Mouse (Mus musculus): ENCODE results near the gene Fancm. TPM values are rescaled to one million over a fixed set of nuclear protein-coding genes. Genes with fewer than 3 reads are reported as not detected.
A peak's percentile ranks its signal among the peaks of the same experiment; 100 is the strongest.
"Not testable (repeated sequence)": the region's sequence is repeated elsewhere in the genome, so short reads cannot be mapped to it uniquely, and the experiment has no call there.

The Fancm gene
- total RNA-seq, 2 experiments from 2014 or later, result 6.5 to 7.2 TPM

GRCm38 (mm10) chr12:65113925-65114324, 38.5 kb downstream of the Fancm start:
- intact Hi-C loops (cut with DNase I), result no loop called here
- DNase-seq, result no peak

GRCm38 (mm10) chr12:65114978-65115377, 39.6 kb downstream of the Fancm start:
- DNase-seq; intact Hi-C loops (cut with DNase I): not testable (repeated sequence)

- no peak for DNase-seq
- intact Hi-C loops (cut with DNase I), result no loop called here
These were observed 43.6 kb downstream of the Fancm start for GRCm38 (mm10) chr12:65118968-65119367.

- intact Hi-C loops (cut with DNase I), result no loop called here
- no peak for DNase-seq
These were observed 44.0 kb downstream of the Fancm start for GRCm38 (mm10) chr12:65119451-65119850.

DNA sequence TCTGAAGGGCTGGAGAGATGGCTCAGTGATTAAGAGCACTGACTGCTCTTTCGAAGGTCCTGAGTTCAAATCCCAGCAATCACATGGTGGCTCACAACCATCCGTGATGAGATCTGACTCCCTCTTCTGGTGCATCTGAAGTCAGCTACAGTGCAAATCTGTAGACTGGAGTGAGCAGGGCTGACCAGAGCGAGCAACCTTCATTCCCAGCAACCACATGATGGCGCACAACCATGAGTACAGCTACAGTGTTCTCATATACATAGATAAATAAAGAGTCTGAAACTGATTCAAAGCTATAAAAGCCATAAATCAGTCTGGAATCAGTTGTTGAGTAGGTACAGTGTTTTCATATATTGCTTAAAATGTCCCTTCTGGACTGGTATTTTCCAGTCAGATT, 60.7 kb downstream of the Fancm start:
- DNase-seq; intact Hi-C loops (cut with DNase I): not testable (repeated sequence)

DNA sequence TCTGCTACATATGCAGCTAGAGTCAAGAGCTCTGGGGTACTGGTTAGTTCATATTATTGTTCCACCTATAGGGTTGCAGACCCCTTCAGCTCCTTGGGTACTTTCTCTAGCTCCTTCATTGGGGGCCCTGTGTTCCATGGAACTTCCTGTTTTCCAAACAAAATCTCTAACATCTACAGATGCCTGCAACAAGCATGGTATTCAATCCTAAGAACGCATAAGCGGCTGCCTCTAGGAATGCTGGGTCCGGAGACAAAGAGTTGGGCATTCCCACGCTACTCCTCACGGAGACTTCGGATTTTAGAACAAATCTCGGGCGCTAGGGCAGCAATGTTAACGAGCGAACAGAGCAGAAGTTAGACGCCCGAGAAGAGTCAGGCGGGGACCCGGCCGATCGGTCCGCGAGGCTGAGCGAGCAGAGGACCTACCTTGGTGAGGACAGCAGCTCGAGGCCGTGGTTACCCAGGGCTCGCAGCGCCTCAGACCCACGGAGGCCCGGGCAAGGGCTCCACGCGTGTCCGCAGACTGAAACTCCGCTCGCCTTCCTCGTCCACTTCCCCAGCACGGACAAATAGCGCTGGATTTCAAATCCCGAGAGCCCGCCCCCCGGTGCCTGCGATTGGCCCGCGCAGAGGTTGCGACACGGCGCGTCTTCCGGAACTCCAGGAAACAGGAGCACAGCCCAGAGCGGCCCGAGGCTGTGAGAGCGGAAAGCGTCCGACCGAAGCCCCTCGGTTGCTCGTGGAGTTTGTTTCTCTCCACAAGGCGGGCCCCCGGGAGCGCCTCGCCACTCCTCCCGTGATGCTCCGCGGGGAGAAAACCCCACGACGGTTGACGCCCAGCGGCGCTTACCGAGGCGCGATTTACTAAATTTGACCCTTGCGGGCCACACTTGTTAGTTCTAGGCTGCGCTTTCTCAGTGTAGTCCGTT, 96.9 kb downstream of the Fancm start, which contains the start of gene Mis18bp1:
Gene Mis18bp1 (minus strand): TSS at position 584 of the 931 bp plus-strand sequence.
- peak; percentile 96 to 97 for DNase-seq
- intact Hi-C loops (cut with DNase I), result loop anchor here (2.0 to 5.0 kb wide), 2 partner anchors 95 to 207 kb away; partner anchors contain the start of genes Fancm, Klhl28 and Togaram1

DNA sequence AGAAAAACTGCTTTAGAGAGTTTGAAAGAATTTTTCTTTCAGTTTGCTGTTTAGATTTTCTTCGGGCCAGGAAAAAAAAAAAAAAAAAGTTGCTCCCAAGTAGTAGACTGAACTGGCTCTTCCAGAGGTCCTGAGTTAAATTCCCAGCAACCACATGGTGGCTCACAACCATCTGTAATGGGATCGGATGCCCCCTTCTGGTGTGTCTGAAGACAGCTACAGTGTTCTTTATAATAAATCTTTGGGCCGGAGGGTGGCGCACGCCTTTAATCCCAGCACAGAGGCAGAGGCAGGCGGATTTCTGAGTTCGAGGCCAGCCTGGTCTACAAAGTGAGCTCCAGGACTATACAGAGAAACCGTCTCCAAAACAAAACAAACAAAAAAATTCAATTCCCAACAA, 97.6 kb downstream of the Fancm start:
- intact Hi-C loops (cut with DNase I), result loop anchor here (2.0 to 5.0 kb wide), 2 partner anchors 96 to 208 kb away; partner anchors contain the start of genes Fancm, Klhl28 and Togaram1

GRCm38 (mm10) chr12:65173736-65174135, 98.3 kb downstream of the Fancm start:
- DNase-seq, result no peak
- intact Hi-C loops (cut with DNase I), result loop anchor here (2.0 to 5.0 kb wide), 2 partner anchors 96 to 209 kb away; partner anchors contain the start of genes Fancm, Klhl28 and Togaram1

More for the DNA sequence above, 97.6 kb downstream of the Fancm start:
- DNase-seq, result peak; percentile 53 to 69

Other genes starting within 250 kb of the Fancm start
- gene Gm527, start 157.7 kb upstream of the Fancm start, total RNA-seq (2021), result 1 to 10 TPM; 3.2 to 5.2 TPM
- gene Klhl28, start 110.1 kb upstream of the Fancm start, total RNA-seq (2021), result 10 to 100 TPM; 13.4 to 14.5 TPM
- 10 to 100 TPM; 18.3 to 19.2 TPM for gene Togaram1, start 109.8 kb upstream of the Fancm start, total RNA-seq (2021)
- 10 to 100 TPM; 19.5 to 20.2 TPM for gene Prpf39, start 39.3 kb upstream of the Fancm start, total RNA-seq (2021)
- gene Fkbp3, start 1.6 kb upstream of the Fancm start, total RNA-seq (2021), result 100 to 1,000 TPM; 197 to 228 TPM
- gene Mis18bp1, start 97.0 kb downstream of the Fancm start, total RNA-seq (2021), result 1 to 10 TPM; 3.9 to 4.4 TPM
- gene Wdr20rt, start 149.9 kb downstream of the Fancm start, total RNA-seq (2021), result not detected